Mouse (Mus musculus) heart, embryonic 14.5 days (tissue): ENCODE measurements around the gene Pnmal2. TPM values are rescaled to one million over a fixed set of nuclear protein-coding genes. Genes with fewer than 3 reads are reported as not detected.

Experiments used
- ATAC-seq: fragments of 200-750 bp; cut with Nextera tagmentation; 2 replicates; pipeline ENCODE4 v1.8.0; 2017; ENCODE audit warnings: low read depth, moderate TSS enrichment; ENCODE audit not compliant: insufficient number of reproducible peaks, insufficient read depth, low FRiP score
- H3K27ac ChIP-seq, 2 experiments: fragments of 200-500 bp in 1 of 2; fragments of 300-500 bp in 1 of 2; sonication (generic) in 1 of 2; replicated peaks in 1 of 2; 2 replicates each; pipeline ENCODE4 v1.5.1; 2012 to 2014; ENCODE audit warnings: low read depth in 2 of 2, low read length in 2 of 2, control low read depth in 1 of 2, mild to moderate bottlenecking in 1 of 2, mixed read lengths in 1 of 2; ENCODE audit not compliant: control insufficient read depth in 1 of 2, insufficient read depth in 1 of 2
- H3K27me3 ChIP-seq: fragments of 300-500 bp; sonication (generic); 2 replicates; pipeline ENCODE4 v1.6.1; 2014; ENCODE audit warnings: mild to moderate bottlenecking, low read length, control low read depth; ENCODE audit not compliant: control insufficient read depth, insufficient read depth
- H3K36me3 ChIP-seq: fragments of 300-500 bp; sonication (generic); 2 replicates; pipeline ENCODE4 v1.6.1; 2014; ENCODE audit warnings: mild to moderate bottlenecking, control low read depth, low read length, mixed read lengths; ENCODE audit not compliant: control insufficient read depth, insufficient read depth
- H3K4me1 ChIP-seq, 2 experiments: fragments of 200-500 bp in 1 of 2; fragments of 300-500 bp in 1 of 2; sonication (generic) in 1 of 2; 2 replicates each; pipeline ENCODE4 v1.6.1; 2012 to 2014; ENCODE audit warnings: low read length in 2 of 2, control low read depth in 1 of 2, mixed read lengths in 1 of 2; ENCODE audit not compliant: control insufficient read depth in 2 of 2, insufficient read depth in 2 of 2
- H3K4me2 ChIP-seq: fragments of 300-500 bp; sonication (generic); 2 replicates; pipeline ENCODE4 v1.6.1; 2014; ENCODE audit warnings: mild to moderate bottlenecking, low read length
- H3K4me3 ChIP-seq, 2 experiments: fragments of 200-500 bp in 1 of 2; fragments of 300-500 bp in 1 of 2; sonication (generic) in 1 of 2; 2 replicates each; pipeline ENCODE4 v1.5.1; 2012 to 2014; ENCODE audit warnings: low read length in 2 of 2, mild to moderate bottlenecking in 2 of 2, control low read depth in 1 of 2, low read depth in 1 of 2, moderate library complexity in 1 of 2; ENCODE audit not compliant: control insufficient read depth in 1 of 2, insufficient read depth in 1 of 2
- H3K9ac ChIP-seq: fragments of 300-500 bp; sonication (generic); 2 replicates; pipeline ENCODE4 v1.6.1; 2014; ENCODE audit warnings: mild to moderate bottlenecking, low read length
- H3K9me3 ChIP-seq: fragments of 300-500 bp; sonication (generic); 2 replicates; pipeline ENCODE4 v1.6.1; 2016; ENCODE audit warnings: low read length, control low read depth; ENCODE audit not compliant: control insufficient read depth
- WGBS: fragments of 180-500 bp; shearing (Covaris S2); extraction: QIAGEN DNeasy Blood & Tissue Kit; methylation state at CpG from one replicate; pipeline ENCODE4 v1.1.7; 2014; 5-methylcytosine and 5-hydroxymethylcytosine counted together
- polyA plus RNA-seq: library from polyadenylated mRNA; unstranded; fragments of >200 nt; fragmentation: Nextera tagmentation; extraction: Ambion mirVana; gene quantifications from 2 replicates; pipeline ENCODE4 v1.2.1, GENCODE M21; 2014

The Pnmal2 gene
- polyA plus RNA-seq, 1 experiment from 2014 or later, result 2.8 TPM

- no peak overlapping the region for H3K4me3 ChIP-seq
- H3K27ac ChIP-seq, result peak overlapping the region; percentile 89 to 91
- peak overlapping the region; percentile 58 for H3K9ac ChIP-seq
- peak overlapping the region; percentile 51 for H3K4me2 ChIP-seq
- 58% methylated on average over 18 of the region's 18 CpGs for WGBS
- peak; percentile 51; the same call in 1 of the 2 replicates for ATAC-seq
- 0 out of 2 replicates have a peak, but pooled peaks cover 2% of the 10 kb centered on the region for H3K9me3 ChIP-seq
- H3K4me1 ChIP-seq, result peaks cover 40 to 56% of the 10 kb centered on the region in 2 experiments
- H3K36me3 ChIP-seq, result peaks cover 20% of the 10 kb centered on the region
- H3K27me3 ChIP-seq, result no peaks in the 10 kb centered on the region
Measured at GRCm38 (mm10) chr7:16991681-16992450, 47.4 kb downstream of the Pnmal2 start.

- Histone ChIP-seq H3K4me2 (peak within 1 kb of the TSS; percentile 91), H3K4me3 (peak within 1 kb of the TSS; percentile 85 to 97), H3K9me3 (0 out of 2 replicates have a peak, but pooled peaks cover 2% of the 10 kb centered on the region), H3K27ac (peak within 1 kb of the TSS; percentile 91 to 93), H3K27me3 (no peaks in the 10 kb centered on the region), H3K4me1 (peaks cover 38 to 58% of the 10 kb centered on the region in 2 experiments), H3K9ac (peak within 1 kb of the TSS; percentile 58), H3K36me3 (peaks cover 25% of the 10 kb centered on the region)
- WGBS, result 92% methylated on average over 5 of the region's 5 CpGs
- no peak for ATAC-seq
Measured at GRCm38 (mm10) chr7:16992451-16992807, 47.9 kb downstream of the Pnmal2 start, which contains the start of gene Ccdc8. Gene Ccdc8, plus strand, starts transcription at chr7:16992708.

GRCm38 (mm10) chr7:16993651-16994399 is 49.3 kb downstream of the Pnmal2 start:
- peaks cover 39% of the 10 kb centered on the region for H3K36me3 ChIP-seq
- H3K4me2 ChIP-seq, result peak overlapping the region; percentile 91
- H3K9me3 ChIP-seq, result 0 out of 2 replicates have a peak, but pooled peaks cover 2% of the 10 kb centered on the region
- peak overlapping the region; percentile 85 to 97 for H3K4me3 ChIP-seq
- ATAC-seq, result peak; percentile 96
- under 1% methylated on average over 27 of the region's 27 CpGs for WGBS
- H3K9ac ChIP-seq, result peak overlapping the region; percentile 95
- peaks cover 38 to 64% of the 10 kb centered on the region in 2 experiments for H3K4me1 ChIP-seq
- peak overlapping the region; percentile 92 to 93 for H3K27ac ChIP-seq
- H3K27me3 ChIP-seq, result no peaks in the 10 kb centered on the region

GRCm38 (mm10) chr7:16994400-16994799 is 49.9 kb downstream of the Pnmal2 start:
- whole genome bisulfite sequencing, result 2% methylated on average over 20 of the region's 20 CpGs
- H3K27me3 ChIP-seq, result no peaks in the 10 kb centered on the region
- peak overlapping the region; percentile 85 to 97 for H3K4me3 ChIP-seq
- H3K4me1 ChIP-seq, result peaks cover 39 to 67% of the 10 kb centered on the region in 2 experiments
- H3K36me3 ChIP-seq, result peaks cover 45% of the 10 kb centered on the region
- peak overlapping the region; percentile 91 for H3K4me2 ChIP-seq
- H3K9me3 ChIP-seq, result 0 out of 2 replicates have a peak, but pooled peaks cover 2% of the 10 kb centered on the region
- ATAC-seq, result no peak
- peak overlapping the region; percentile 95 for H3K9ac ChIP-seq
- peak overlapping the region; percentile 92 to 93 for H3K27ac ChIP-seq

GRCm38 (mm10) chr7:16995345-16995744 is 50.9 kb downstream of the Pnmal2 start:
- H3K9ac ChIP-seq, result peak overlapping the region; percentile 95
- H3K27me3 ChIP-seq, result no peaks in the 10 kb centered on the region
- no peaks in the 10 kb centered on the region for H3K9me3 ChIP-seq
- ATAC-seq, result no peak
- WGBS, result 68% methylated on average over 4 of the region's 4 CpGs
- peaks cover 53% of the 10 kb centered on the region for H3K36me3 ChIP-seq
- peak overlapping the region in 1 of 2 experiments; percentile 93; a peak in 1 of 4 replicates for H3K27ac ChIP-seq
- H3K4me2 ChIP-seq, result peak overlapping the region; percentile 91
- peaks cover 34 to 65% of the 10 kb centered on the region in 2 experiments for H3K4me1 ChIP-seq
- H3K4me3 ChIP-seq, result peak overlapping the region; percentile 85 to 97

Other genes with a start within 250 kb of the Pnmal2 start
- not detected in 2 replicates for gene Ceacam9, start 222.8 kb upstream of the Pnmal2 start, polyA plus RNA-seq
- gene Ap2s1, start 206.3 kb upstream of the Pnmal2 start, polyA plus RNA-seq, result 237 and 256 TPM in 2 replicates
- 27.7 and 30.3 TPM in 2 replicates for gene Slc1a5, start 163.3 kb upstream of the Pnmal2 start, polyA plus RNA-seq
- 90.9 and 91.4 TPM in 2 replicates for gene Strn4, start 128.8 kb upstream of the Pnmal2 start, polyA plus RNA-seq
- 30.3 and 30.9 TPM in 2 replicates for gene Fkrp, start 128.0 kb upstream of the Pnmal2 start, polyA plus RNA-seq
- 11.2 and 12.5 TPM in 2 replicates for gene Prkd2, start 101.8 kb upstream of the Pnmal2 start, polyA plus RNA-seq
- gene Dact3, start 69.4 kb upstream of the Pnmal2 start, polyA plus RNA-seq, result 13.2 and 13.8 TPM in 2 replicates
- 4.2 and 6.9 TPM in 2 replicates for gene Gng8, start 52.9 kb upstream of the Pnmal2 start, polyA plus RNA-seq
- gene Ptgir, start 38.2 kb upstream of the Pnmal2 start, polyA plus RNA-seq, result 0.38 and 0.57 TPM in 2 replicates
- gene Calm3, start 20.6 kb upstream of the Pnmal2 start, polyA plus RNA-seq, result 119 and 152 TPM in 2 replicates
- gene Pnmal1, start 15.0 kb downstream of the Pnmal2 start, polyA plus RNA-seq, result 0.04 and 0.45 TPM in 2 replicates
- 0.08 and 0.12 TPM in 2 replicates for gene Gm42372, start 38.4 kb downstream of the Pnmal2 start, polyA plus RNA-seq
- gene Ccdc8, start 48.0 kb downstream of the Pnmal2 start, polyA plus RNA-seq, result 21.9 and 26.8 TPM in 2 replicates
- gene Ppp5c, start 83.2 kb downstream of the Pnmal2 start, polyA plus RNA-seq, result 88.4 and 89.1 TPM in 2 replicates
- 43.7 and 51.6 TPM in 2 replicates for gene Hif3a, start 117.7 kb downstream of the Pnmal2 start, polyA plus RNA-seq
- 0.16 and 0.23 TPM in 2 replicates for gene Psg16, start 129.4 kb downstream of the Pnmal2 start, polyA plus RNA-seq
- gene Ceacam3, start 205.6 kb downstream of the Pnmal2 start, polyA plus RNA-seq, result not detected in 2 replicates